Mouse (Mus musculus) bone marrow, adult 2 months (tissue): ENCODE results near the gene Lingo1. TPM values are rescaled to one million over a fixed set of nuclear protein-coding genes. Genes with fewer than 3 reads are reported as not detected.

Source experiments
- H3K27ac ChIP-seq: fragments of 200-500 bp; 2 replicates; pipeline ENCODE4 v1.5.1; 2012; ENCODE audit warnings: low read depth, mild to moderate bottlenecking, control low read depth, inconsistent platforms, low read length; ENCODE audit not compliant: control insufficient read depth, poor library complexity, insufficient read depth
- H3K4me1 ChIP-seq: fragments of 200-500 bp; 2 replicates; pipeline ENCODE4 v1.6.1; 2011; ENCODE audit warnings: low read length; ENCODE audit not compliant: control insufficient read depth, insufficient read depth
- H3K4me3 ChIP-seq: fragments of 200-500 bp; replicated peaks from 2 replicates; pipeline ENCODE3; 2011; ENCODE audit warnings: mild to moderate bottlenecking, low read depth, low read length, control low read depth; ENCODE audit not compliant: control insufficient read depth
- CTCF ChIP-seq: fragments of 200-500 bp; IDR thresholded peaks from 2 replicates; pipeline ENCODE4 v1.5.1; 2011; ENCODE audit warnings: low read length, control low read depth; ENCODE audit not compliant: control insufficient read depth, insufficient read depth
- POLR2A ChIP-seq: fragments of 200-500 bp; IDR thresholded peaks from 2 replicates; pipeline ENCODE4 v1.6.1; 2011; ENCODE audit warnings: low read depth, mild to moderate bottlenecking, control low read depth, low read length, borderline replicate concordance; ENCODE audit not compliant: control insufficient read depth
- WGBS: fragments of 180-500 bp; shearing (Covaris S2); methylation state at CpG from one replicate; pipeline ENCODE4 v1.1.7; 2018; 5-methylcytosine and 5-hydroxymethylcytosine counted together
- polyA plus RNA-seq: library from polyadenylated mRNA; stranded (reverse); fragments of >200 nt; gene quantifications from 2 replicates; pipeline ENCODE4 v1.2.4, GENCODE M21; 2011; ENCODE audit warnings: low replicate concordance; ENCODE audit not compliant: missing spikeins, insufficient read depth, insufficient read length

The Lingo1 gene
- polyA plus RNA-seq, 1 experiment, result 0.87 TPM

GRCm38 (mm10) chr9:56638226-56638905 is 157.9 kb downstream of the Lingo1 start:
- WGBS, result 43% methylated on average over 8 of the region's 8 CpGs
- TF ChIP-seq CTCF, result peak; percentile 35; the same call in 1 of the 2 replicates
- TF ChIP-seq POLR2A, result no peak
- H3K27ac ChIP-seq, result no peak overlapping the region

GRCm38 (mm10) chr9:56637403-56637857 is 158.8 kb downstream of the Lingo1 start:
- TF ChIP-seq POLR2A (no peak), CTCF (no peak)

More at GRCm38 (mm10) chr9:56638226-56638905, 157.9 kb downstream of the Lingo1 start:
- H3K4me3 ChIP-seq, result no peak overlapping the region
- H3K4me1 ChIP-seq, result no peaks in the 10 kb centered on the region

GRCm38 (mm10) chr9:56636766-56637402 is 159.4 kb downstream of the Lingo1 start:
- H3K4me3 ChIP-seq, result no peak overlapping the region
- WGBS, result 58% methylated on average over 11 of the region's 11 CpGs
- H3K27ac ChIP-seq, result no peak overlapping the region
- TF ChIP-seq POLR2A (no peak), CTCF (no peak)
- H3K4me1 ChIP-seq, result no peaks in the 10 kb centered on the region

More at GRCm38 (mm10) chr9:56637403-56637857, 158.8 kb downstream of the Lingo1 start:
- 20% methylated on average over 29 of the region's 29 CpGs for WGBS
- no peak overlapping the region for H3K4me3 ChIP-seq
- H3K4me1 ChIP-seq, result no peaks in the 10 kb centered on the region
- H3K27ac ChIP-seq, result no peak overlapping the region

- TF ChIP-seq POLR2A, result no peak
- peak; percentile 98 for TF ChIP-seq CTCF
- WGBS, result under 1% methylated on average over 10 of the region's 10 CpGs
- Histone ChIP-seq H3K4me3 (no peak overlapping the region), H3K27ac (no peak overlapping the region), H3K4me1 (no peaks in the 10 kb centered on the region)
Measured at GRCm38 (mm10) chr9:56636214-56636613, 160.1 kb downstream of the Lingo1 start.

- TF ChIP-seq CTCF (no peak), POLR2A (no peak; the same call in 1 of the 2 replicates)
- WGBS, result 1% methylated on average over 68 of the region's 68 CpGs
- Histone ChIP-seq H3K4me1 (no peaks in the 10 kb centered on the region), H3K4me3 (no peak overlapping the region), H3K27ac (no peak overlapping the region; the same call in 1 of the 2 replicates)
Measured at GRCm38 (mm10) chr9:56635498-56636121, 160.7 kb downstream of the Lingo1 start.

- WGBS, result 2% methylated on average over 40 of the region's 40 CpGs
- Histone ChIP-seq H3K4me3 (no peak overlapping the region), H3K27ac (no peak overlapping the region; the same call in 1 of the 2 replicates), H3K4me1 (no peaks in the 10 kb centered on the region)
- TF ChIP-seq POLR2A, result no peak
- TF ChIP-seq CTCF, result no peak
Measured at GRCm38 (mm10) chr9:56635121-56635497, 161.2 kb downstream of the Lingo1 start.

GRCm38 (mm10) chr9:56634406-56635120 is 161.7 kb downstream of the Lingo1 start:
- Histone ChIP-seq H3K27ac (no peak overlapping the region), H3K4me1 (no peaks in the 10 kb centered on the region), H3K4me3 (no peak overlapping the region)
- no peak for TF ChIP-seq POLR2A
- no peak for TF ChIP-seq CTCF
- 8% methylated on average over 25 of the region's 25 CpGs for WGBS
